In the genomic region with DNA sequence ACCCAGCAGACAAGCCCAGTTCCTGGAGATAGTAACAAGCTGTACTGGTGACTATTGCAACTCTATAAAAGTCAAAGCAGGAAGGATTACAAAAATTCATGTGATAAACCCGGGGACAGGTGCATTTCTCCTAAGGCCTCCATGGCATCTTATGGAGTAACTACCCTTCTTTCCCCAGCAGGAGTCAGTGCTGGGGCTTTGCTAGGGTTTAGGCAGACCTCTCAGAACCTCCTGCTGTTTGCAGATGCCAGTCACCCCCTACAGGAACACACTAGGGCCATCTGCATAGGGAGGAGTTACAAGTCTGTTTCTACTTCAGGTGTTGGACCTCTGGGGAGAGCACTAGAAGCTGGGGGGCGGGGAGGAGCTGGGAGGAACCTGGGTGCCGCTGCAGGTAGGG, we compare ENCODE assay signal across 15 mouse cellular contexts.
DNase-seq lines count a peak whose midpoint lies in the region; ATAC-seq and TF ChIP-seq lines count a peak whose summit lies in the region.
"Had no signal": no experiment of that assay in that cellular context is flagged by ENCODE, and none has a peak within 500 bp of the region (broad histone marks: within the 10 kb centered on the region; RNA-seq: fewer than 3 reads in every experiment).

No protein-coding gene starts in this region.

- peak; percentile 57 for TF ChIP-seq CTCF in kidney, postnatal 0 days (IDR thresholded peaks at IDR 0.05; ENCODE audit: low read depth)

- peak; percentile 34 for DNase-seq in kidney, postnatal 0 days (ENCODE audit: low spot score)
- DNase-seq in thymus, postnatal 14 days: peak; percentile 45
- DNase-seq in thymus, postnatal 36 days: no peak
- peak; percentile 45 for DNase-seq in brain, adult 2 months (ENCODE audit: low read depth, low spot score)
- peak; percentile 49 for DNase-seq in thymus, postnatal 4 days
- DNase-seq in right cerebral cortex, postnatal 10 days (ENCODE audit: low spot score in 2 of 2): no peak
- no peak for DNase-seq in spleen, adult 18-20 months
- DNase-seq: gastrocnemius, postnatal 10 days; lung, postnatal 4 days had no signal

- H3K9ac ChIP-seq in kidney, postnatal 0 days (ENCODE audit: low read depth, low read length): no peak overlapping the region
- H3K9ac ChIP-seq in kidney, embryonic 16.5 days (replicated peaks; ENCODE audit: low read length): no peak overlapping the region
- H3K9ac ChIP-seq: forebrain, embryonic 13.5 days; heart, embryonic 15.5 days; kidney, embryonic 15.5 days; limb, embryonic 15.5 days had no signal

- H3K27ac ChIP-seq in kidney, postnatal 0 days: no peak overlapping the region
- no peak overlapping the region for H3K27ac ChIP-seq in kidney, embryonic 16.5 days (ENCODE audit: low read length)
- H3K27ac ChIP-seq: forebrain, embryonic 13.5 days; heart, embryonic 15.5 days; kidney, embryonic 15.5 days; limb, embryonic 15.5 days had no signal

- H3K36me3 ChIP-seq in kidney, postnatal 0 days (ENCODE audit: insufficient read depth, low read length): no peaks in the 10 kb centered on the region
- H3K36me3 ChIP-seq in kidney, embryonic 16.5 days (ENCODE audit: insufficient read depth, low read length): no peaks in the 10 kb centered on the region
- H3K36me3 ChIP-seq: heart, embryonic 15.5 days; kidney, embryonic 15.5 days; limb, embryonic 15.5 days had no signal

- 43% methylated on average over 3 of the region's 3 CpGs for WGBS in kidney, postnatal 0 days
- 57% methylated on average over 3 of the region's 3 CpGs for WGBS in kidney, embryonic 16.5 days

- H3K4me2 ChIP-seq in kidney, postnatal 0 days (ENCODE audit: low read length): no peak overlapping the region
- H3K4me2 ChIP-seq in kidney, embryonic 16.5 days (replicated peaks; ENCODE audit: low read depth, low read length): no peak overlapping the region
- H3K4me2 ChIP-seq: forebrain, embryonic 13.5 days; heart, embryonic 15.5 days; kidney, embryonic 15.5 days; limb, embryonic 15.5 days had no signal

- no peak overlapping the region for H3K4me3 ChIP-seq in kidney, postnatal 0 days (replicated peaks; ENCODE audit: low read depth, low read length)
- no peak overlapping the region for H3K4me3 ChIP-seq in kidney, embryonic 16.5 days (ENCODE audit: low read length)
- H3K4me3 ChIP-seq: forebrain, embryonic 13.5 days; heart, embryonic 15.5 days; kidney, embryonic 15.5 days; limb, embryonic 15.5 days had no signal

- no peaks in the 10 kb centered on the region for H3K27me3 ChIP-seq in kidney, postnatal 0 days (ENCODE audit: insufficient read depth, low read length)
- no peaks in the 10 kb centered on the region for H3K27me3 ChIP-seq in kidney, embryonic 16.5 days (ENCODE audit: insufficient read depth, low read length)
- H3K27me3 ChIP-seq: forebrain, embryonic 13.5 days; heart, embryonic 15.5 days; kidney, embryonic 15.5 days had no signal

- no peak for ATAC-seq in kidney, postnatal 0 days (replicated peaks; ENCODE audit: low FRiP score, low read depth)
- ATAC-seq in kidney, embryonic 16.5 days (ENCODE audit: low FRiP score, low TSS enrichment): no peak
- ATAC-seq: forebrain, embryonic 13.5 days; hindbrain, embryonic 16.5 days had no signal

- no peaks in the 10 kb centered on the region for H3K9me3 ChIP-seq in kidney, postnatal 0 days (replicated peaks; ENCODE audit: low read length)
- no peaks in the 10 kb centered on the region for H3K9me3 ChIP-seq in kidney, embryonic 16.5 days (ENCODE audit: low read length)
- H3K9me3 ChIP-seq: forebrain, embryonic 13.5 days; heart, embryonic 15.5 days; kidney, embryonic 15.5 days; limb, embryonic 15.5 days had no signal

- no peaks in the 10 kb centered on the region for H3K4me1 ChIP-seq in kidney, postnatal 0 days (replicated peaks; ENCODE audit: insufficient read depth, low read length)
- no peaks in the 10 kb centered on the region for H3K4me1 ChIP-seq in kidney, embryonic 16.5 days (ENCODE audit: insufficient read depth, low read length)

Comparison
In these comparisons a context has a peak if more than half of its experiments do, and no peak if none do; other contexts are left out.
1. DNase-seq: peak in kidney, postnatal 0 days (single experiment), thymus, postnatal 14 days (single experiment), brain, adult 2 months (single experiment) and thymus, postnatal 4 days (single experiment); none in thymus, postnatal 36 days (0 of 2), right cerebral cortex, postnatal 10 days (0 of 2) and spleen, adult 18-20 months (0 of 2).